ENCODE assay signal across 8 mouse cellular contexts in genomic region chr6:127324984-127325383, GRCm38 (mm10).
DNase-seq lines count a peak whose midpoint lies in the region; ATAC-seq and TF ChIP-seq lines count a peak whose summit lies in the region.

No protein-coding gene starts in this region.

- H3K4me3 ChIP-seq in liver, adult 2 months (ENCODE audit: insufficient read depth, low read depth, low read length): no peak overlapping the region
- no peak overlapping the region for H3K4me3 ChIP-seq in liver, embryonic 12.5 days

- no peak overlapping the region for H3K27ac ChIP-seq in liver, adult 2 months (replicated peaks; ENCODE audit: insufficient read depth, low read depth, low read length)
- no peak overlapping the region for H3K27ac ChIP-seq in liver, embryonic 12.5 days

- H3K79me2 ChIP-seq in liver, adult 2 months (ENCODE audit: control insufficient read depth, insufficient read depth, low read length): no peaks in the 10 kb centered on the region

- H3K36me3 ChIP-seq in liver, adult 2 months (ENCODE audit: control insufficient read depth, insufficient read depth, low read length): no peaks in the 10 kb centered on the region
- H3K36me3 ChIP-seq in liver, embryonic 12.5 days: no peaks in the 10 kb centered on the region

- no peak overlapping the region for H3K9ac ChIP-seq in liver, adult 2 months (ENCODE audit: low read depth, low read length)
- H3K9ac ChIP-seq in liver, embryonic 12.5 days: no peak overlapping the region

- ATAC-seq in liver, embryonic 12.5 days: no peak

- H3K9me3 ChIP-seq in liver, embryonic 12.5 days (replicated peaks): no peaks in the 10 kb centered on the region

- DNase-seq in liver, adult 2 months (ENCODE audit: extremely low read depth, low read depth, low spot score): peak; percentile 42
- DNase-seq in cerebellum, adult 11-12 months: peak; percentile 19
- peak; percentile 42 for DNase-seq in forelimb bud, embryonic 11.5 days (ENCODE audit: low read depth, low spot score)
- peak; percentile 48 for DNase-seq in layer of hippocampus, adult 9-11 months
- DNase-seq in lung, postnatal 10 days: peak; percentile 84
- no peak for DNase-seq in yolk sac, embryonic 10.5 days (ENCODE audit: low spot score)
- no peak for DNase-seq in urinary bladder, adult 2 months (ENCODE audit: low spot score)

- no peak for TF ChIP-seq POLR2A in liver, adult 2 months (IDR thresholded peaks at IDR 0.05; ENCODE audit: extremely low read depth, insufficient read depth, low read length)

- H3K4me2 ChIP-seq in liver, embryonic 12.5 days: no peak overlapping the region

- 23% methylated on average over 5 of the region's 5 CpGs for WGBS in liver, adult 2 months
- 56% methylated on average over 5 of the region's 5 CpGs for WGBS in liver, embryonic 12.5 days (ENCODE audit: insufficient replicate concordance)

- no peaks in the 10 kb centered on the region for H3K27me3 ChIP-seq in liver, adult 2 months (ENCODE audit: control insufficient read depth, insufficient read depth, low read length)
- no peaks in the 10 kb centered on the region for H3K27me3 ChIP-seq in liver, embryonic 12.5 days (replicated peaks)

- TF ChIP-seq CTCF in liver, adult 2 months (IDR thresholded peaks at IDR 0.05; ENCODE audit: low read depth, low read length): peak; percentile 38

- no peaks in the 10 kb centered on the region for H3K4me1 ChIP-seq in liver, adult 2 months (ENCODE audit: control insufficient read depth, insufficient read depth, low read length)
- peaks cover 93% of the 10 kb centered on the region for H3K4me1 ChIP-seq in liver, embryonic 12.5 days

Comparison
In these comparisons a context has a peak if more than half of its experiments do, and no peak if none do; other contexts are left out.
1. DNase-seq: peak in liver, adult 2 months (single experiment), cerebellum, adult 11-12 months (single experiment), forelimb bud, embryonic 11.5 days (single experiment), layer of hippocampus, adult 9-11 months (single experiment) and lung, postnatal 10 days (single experiment); none in yolk sac, embryonic 10.5 days (single experiment) and urinary bladder, adult 2 months (single experiment).